Mouse (Mus musculus): ENCODE measurements around the gene Wdr93.

The Wdr93 gene

GRCm38 (mm10) chr7:79742659-79743536, at the start of gene Wdr93, which contains the start of gene Pex11a:
Wdr93 (plus strand) TSS chr7:79743163.
Pex11a (minus strand) TSS chr7:79743131.
- DNase-seq (ENCODE audit: extremely low spot score, low read depth, low spot score) = peak; percentile 57

- no peak for DNase-seq (ENCODE audit: extremely low spot score, low read depth, low spot score)
These were observed 46.5 kb upstream of the Wdr93 start for GRCm38 (mm10) chr7:79696495-79696894.

- no peak for DNase-seq (ENCODE audit: extremely low spot score, low read depth, low spot score)
These were observed 40.2 kb upstream of the Wdr93 start for GRCm38 (mm10) chr7:79702755-79703154.

- no peak for DNase-seq (ENCODE audit: extremely low spot score, low read depth, low spot score)
These were observed 37.8 kb upstream of the Wdr93 start for GRCm38 (mm10) chr7:79705210-79705609.

GRCm38 (mm10) chr7:79710130-79710607, 32.8 kb upstream of the Wdr93 start:
- DNase-seq (ENCODE audit: extremely low spot score, low read depth, low spot score) = no peak

GRCm38 (mm10) chr7:79710831-79711230, 32.1 kb upstream of the Wdr93 start:
- no peak for DNase-seq (ENCODE audit: extremely low spot score, low read depth, low spot score)

- no peak for DNase-seq (ENCODE audit: extremely low spot score, low read depth, low spot score)
These were observed 27.6 kb upstream of the Wdr93 start, which contains the start of gene Kif7 for GRCm38 (mm10) chr7:79715187-79715981. Kif7 (minus strand) TSS chr7:79715720.

- no peak for DNase-seq (ENCODE audit: extremely low spot score, low read depth, low spot score)
These were observed 21.5 kb upstream of the Wdr93 start for GRCm38 (mm10) chr7:79721386-79721977.

GRCm38 (mm10) chr7:79727091-79727490, 15.9 kb upstream of the Wdr93 start:
- DNase-seq (ENCODE audit: extremely low spot score, low read depth, low spot score) = no peak

GRCm38 (mm10) chr7:79728219-79728618, 14.7 kb upstream of the Wdr93 start:
- no peak for DNase-seq (ENCODE audit: extremely low spot score, low read depth, low spot score)

GRCm38 (mm10) chr7:79729169-79729568, 13.8 kb upstream of the Wdr93 start:
- DNase-seq (ENCODE audit: extremely low spot score, low read depth, low spot score) = no peak

- DNase-seq (ENCODE audit: extremely low spot score, low read depth, low spot score) = no peak
These were observed 13.1 kb upstream of the Wdr93 start for GRCm38 (mm10) chr7:79729743-79730370.

- DNase-seq (ENCODE audit: extremely low spot score, low read depth, low spot score) = no peak
These were observed 11.5 kb upstream of the Wdr93 start for GRCm38 (mm10) chr7:79731438-79731837.

GRCm38 (mm10) chr7:79732622-79733021, 10.3 kb upstream of the Wdr93 start, which contains the start of gene Plin1:
Plin1 (minus strand) TSS chr7:79732903.
- DNase-seq (ENCODE audit: extremely low spot score, low read depth, low spot score) = no peak

GRCm38 (mm10) chr7:79734563-79734962, 8.4 kb upstream of the Wdr93 start:
- no peak for DNase-seq (ENCODE audit: extremely low spot score, low read depth, low spot score)

GRCm38 (mm10) chr7:79736511-79736910, 6.5 kb upstream of the Wdr93 start:
- no peak for DNase-seq (ENCODE audit: extremely low spot score, low read depth, low spot score)

- no peak for DNase-seq (ENCODE audit: extremely low spot score, low read depth, low spot score)
These were observed 4.0 kb upstream of the Wdr93 start for GRCm38 (mm10) chr7:79738913-79739312.

- DNase-seq (ENCODE audit: extremely low spot score, low read depth, low spot score) = no peak
These were observed 2.7 kb upstream of the Wdr93 start for GRCm38 (mm10) chr7:79740279-79740678.

- no peak for DNase-seq (ENCODE audit: extremely low spot score, low read depth, low spot score)
These were observed 695 bp upstream of the Wdr93 start for GRCm38 (mm10) chr7:79742277-79742658.

GRCm38 (mm10) chr7:79744051-79744450, 1.1 kb downstream of the Wdr93 start:
- DNase-seq (ENCODE audit: extremely low spot score, low read depth, low spot score) = no peak

- DNase-seq (ENCODE audit: extremely low spot score, low read depth, low spot score) = no peak
These were observed 1.6 kb downstream of the Wdr93 start for GRCm38 (mm10) chr7:79744585-79744984.
